Mouse (Mus musculus) adrenal gland, adult 18-20 months (tissue): ENCODE results near the gene Gnaz. TPM values are rescaled to one million over a fixed set of nuclear protein-coding genes. Genes with fewer than 3 reads are reported as not detected.

ENCODE experiments used
- DNase-seq, 2 experiments: peaks; one replicate each; pipeline ENCODE4 v3.0.0; 2021 to 2022; ENCODE audit warnings: low spot score in 2 of 2
- long read RNA-seq, 2 experiments: library from polyadenylated mRNA; stranded (forward); transcript quantifications; one replicate each; pipeline ENCODE4 v2.0.0; 2021
- total RNA-seq, 2 experiments: library from RNA; stranded (reverse); gene quantifications; 1 replicate in 1 of 2; 2 replicates in 1 of 2; pipeline ENCODE4 v1.2.3; 2021

Gnaz gene
- 1 to 10 TPM; 2.9 to 4.4 TPM for total RNA-seq
- long read RNA-seq, experiment 1, partial matches to known transcripts, result 0 of 4 reads
- long read RNA-seq, experiment 1, other reads (novel, unspliced or antisense), result 0 of 4 reads
- long read RNA-seq, experiment 2, transcript Gnaz-201 (4 exons, 3,519 nt), result major isoform, 9 of 19 reads
- long read RNA-seq, experiment 2, partial matches to known transcripts, result 1 of 19 reads
- long read RNA-seq, experiment 2, other reads (novel, unspliced or antisense), result 7 of 19 reads

DNA sequence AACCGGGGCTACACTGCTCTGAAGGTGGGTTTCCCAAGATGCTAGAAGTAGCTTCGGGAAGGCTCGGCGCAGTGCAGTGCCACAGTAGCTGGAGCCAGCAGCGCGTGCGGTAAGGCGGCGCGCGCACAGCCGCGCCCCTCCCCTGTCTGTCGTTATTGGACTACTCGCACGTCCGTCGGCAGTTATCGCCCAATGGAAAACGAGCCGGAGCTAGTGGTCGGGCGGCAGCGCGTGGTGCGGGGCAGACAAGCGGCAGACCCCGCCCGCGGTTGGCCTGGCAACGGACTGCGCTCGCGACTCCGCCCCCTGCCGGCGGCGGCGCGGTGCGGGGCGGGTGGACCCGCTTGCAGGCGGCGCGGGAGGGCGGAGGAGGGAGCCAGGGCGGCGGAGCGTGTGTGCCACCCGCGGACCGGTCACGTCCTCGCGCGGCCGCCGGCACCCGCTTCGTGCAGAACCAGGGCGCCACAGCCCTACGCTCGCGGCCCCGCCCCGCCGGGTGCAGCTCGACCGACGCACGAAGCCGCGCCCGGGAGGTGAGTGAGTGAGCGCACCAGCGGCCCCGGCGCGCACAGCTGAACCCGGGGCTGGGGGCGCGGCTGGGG, at the start of gene Gnaz:
TSS of gene Gnaz (plus strand) at position 328 of the 602 bp plus-strand sequence.
- DNase-seq, result peak; percentile 95

GRCm38 (mm10) chr10:74919277-74919676, 47.7 kb upstream of the Gnaz start:
- DNase-seq, result no peak

DNA sequence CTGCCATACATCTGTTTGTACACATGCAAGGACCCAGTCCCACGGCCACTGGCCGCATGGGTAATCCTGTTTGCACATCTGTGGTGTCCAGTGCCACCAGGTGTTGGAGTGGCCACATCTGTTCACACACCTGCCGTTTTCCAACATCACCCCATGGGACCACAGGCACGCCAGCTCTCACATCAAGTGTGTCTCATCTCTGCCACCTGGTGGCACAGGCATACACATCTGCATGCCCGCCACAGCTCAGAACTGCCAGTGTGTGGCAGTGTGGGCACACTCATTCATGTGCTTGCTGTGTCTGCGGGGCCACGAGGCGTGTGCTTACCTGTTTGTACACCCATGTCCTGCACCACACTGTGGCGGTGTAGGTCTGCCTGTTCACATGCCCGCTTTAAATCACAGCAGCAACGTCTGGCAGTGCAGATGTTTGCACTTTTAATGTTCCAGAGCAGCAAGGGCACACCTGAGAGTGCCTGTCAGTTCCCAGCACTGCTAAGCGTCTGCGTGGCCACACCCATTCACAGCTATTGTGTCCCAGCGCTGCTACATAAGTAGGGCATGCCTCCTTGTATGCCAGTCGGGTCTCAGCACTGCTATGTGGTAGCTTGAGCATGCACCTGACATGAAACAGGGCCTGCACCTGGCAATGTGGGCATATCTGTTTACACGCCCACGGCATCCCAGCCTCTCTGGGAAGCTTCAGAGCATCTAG, 46.0 kb upstream of the Gnaz start:
- peak in 1 of 2 experiments; percentile 27 for DNase-seq

GRCm38 (mm10) chr10:74921614-74922013, 45.4 kb upstream of the Gnaz start:
- peak in 1 of 2 experiments; percentile 55 for DNase-seq

- peak in 1 of 2 experiments; percentile 46 for DNase-seq
Measured at GRCm38 (mm10) chr10:74922763-74923162, 44.2 kb upstream of the Gnaz start.

- DNase-seq, result no peak
Measured at GRCm38 (mm10) chr10:74924274-74924673, 42.7 kb upstream of the Gnaz start.

GRCm38 (mm10) chr10:74925324-74925723, 41.7 kb upstream of the Gnaz start:
- DNase-seq, result peak in 1 of 2 experiments; percentile 52

GRCm38 (mm10) chr10:74928276-74928675, 38.7 kb upstream of the Gnaz start:
- no peak for DNase-seq

DNA sequence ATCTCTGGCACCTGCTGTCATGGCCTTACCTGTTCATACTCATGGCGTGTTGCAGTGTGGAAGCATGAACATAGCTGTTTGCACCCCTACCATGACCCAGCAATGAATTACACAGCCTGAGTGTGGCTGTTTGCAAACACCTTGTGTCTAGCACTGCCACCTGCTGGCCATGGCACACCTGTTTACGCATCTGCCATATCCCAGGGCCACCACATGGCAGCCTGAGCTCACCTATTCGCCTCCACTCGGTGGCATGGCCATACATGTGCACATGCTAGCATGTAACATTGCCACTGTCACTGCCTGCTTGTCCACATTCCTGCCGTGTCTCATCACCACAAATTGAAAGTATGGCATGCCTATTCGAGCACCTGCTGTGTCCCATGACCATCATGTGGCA, 37.4 kb upstream of the Gnaz start:
- no peak for DNase-seq

DNA sequence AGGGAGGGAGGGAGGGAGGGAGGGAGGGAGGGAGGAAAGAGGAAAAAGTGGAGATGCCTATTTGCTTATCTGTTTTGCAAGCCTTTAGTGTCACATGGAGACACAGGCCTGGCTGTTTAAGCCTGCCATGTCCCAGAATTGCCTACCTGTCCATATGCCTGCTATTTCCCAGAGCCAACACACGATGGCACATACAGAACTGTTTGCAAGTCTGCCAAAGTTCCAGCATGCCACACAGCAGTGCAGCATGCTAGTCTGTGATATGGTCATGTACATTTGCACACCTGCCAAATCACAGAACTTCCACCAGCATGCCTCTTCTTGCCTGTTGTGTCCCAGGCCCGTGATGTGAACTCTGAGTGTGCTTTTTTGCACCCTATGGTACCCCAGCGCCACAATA, 36.4 kb upstream of the Gnaz start:
- DNase-seq, result no peak

GRCm38 (mm10) chr10:74931631-74932030, 35.3 kb upstream of the Gnaz start:
- no peak for DNase-seq

GRCm38 (mm10) chr10:74932487-74932886, 34.5 kb upstream of the Gnaz start:
- DNase-seq, result no peak

- no peak for DNase-seq
Measured at GRCm38 (mm10) chr10:74933548-74934190, 33.3 kb upstream of the Gnaz start.

DNA sequence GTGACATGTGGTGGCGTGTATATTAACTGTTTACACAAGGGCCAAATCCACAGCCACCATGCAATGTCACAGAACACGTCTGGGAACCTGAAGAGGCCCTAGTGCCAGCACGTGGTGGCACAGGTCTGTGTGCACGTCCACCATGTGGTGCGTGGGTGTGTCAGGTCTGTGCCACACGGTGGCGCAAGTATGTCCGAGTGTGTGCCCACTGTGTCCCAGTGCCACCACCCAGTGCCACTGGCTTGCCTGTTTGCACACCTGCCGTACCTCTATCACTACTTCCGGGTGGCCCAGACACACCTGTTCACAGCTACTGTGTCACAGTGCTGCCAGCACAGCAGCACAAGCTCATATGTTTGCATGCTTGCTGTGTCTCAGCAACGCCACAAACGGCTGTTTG, 32.5 kb upstream of the Gnaz start:
- DNase-seq, result no peak

GRCm38 (mm10) chr10:74935016-74935415, 32.0 kb upstream of the Gnaz start:
- DNase-seq, result no peak

DNA sequence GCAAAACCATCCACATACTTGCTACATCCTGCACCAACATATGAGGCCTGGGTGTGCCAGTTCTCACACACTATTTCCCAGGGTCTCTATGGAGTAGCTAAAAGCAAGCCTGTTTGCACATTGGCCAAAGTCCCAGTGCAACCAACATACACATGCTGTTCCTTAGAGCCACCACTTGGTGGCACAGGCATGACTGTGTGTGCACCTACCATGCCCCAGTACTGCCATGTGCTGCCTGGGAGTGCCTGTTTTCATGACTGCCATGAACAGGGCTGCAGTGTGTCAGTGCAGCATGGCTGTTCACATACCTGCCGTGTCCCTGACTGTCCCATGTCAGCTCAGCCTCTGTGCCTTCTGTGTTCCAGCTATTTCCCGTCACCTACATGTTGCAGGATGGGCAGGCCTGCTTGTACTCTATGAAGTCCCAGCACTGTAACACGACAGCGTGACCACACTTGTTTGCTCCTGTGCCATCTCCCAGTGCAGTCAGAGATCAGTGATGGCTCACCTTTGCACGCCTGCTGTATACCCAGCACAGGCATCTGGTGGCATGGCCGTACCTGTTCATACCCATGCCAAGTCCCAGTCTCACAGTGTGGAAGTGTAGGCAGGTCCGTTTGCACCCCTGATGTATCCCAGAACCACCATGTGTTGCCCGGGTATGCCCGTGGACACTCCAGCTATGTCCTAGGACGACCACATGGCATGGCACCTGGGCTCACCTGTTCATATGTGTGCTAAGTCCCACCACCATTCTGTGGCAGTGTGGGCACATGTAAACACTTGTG, 29.8 kb upstream of the Gnaz start:
- DNase-seq, result no peak

GRCm38 (mm10) chr10:74938410-74938809, 28.6 kb upstream of the Gnaz start:
- peak in 1 of 2 experiments; percentile 12 for DNase-seq

- DNase-seq, result no peak
Measured at GRCm38 (mm10) chr10:74939300-74939699, 27.7 kb upstream of the Gnaz start.

GRCm38 (mm10) chr10:74940795-74941194, 26.2 kb upstream of the Gnaz start:
- DNase-seq, result no peak

DNA sequence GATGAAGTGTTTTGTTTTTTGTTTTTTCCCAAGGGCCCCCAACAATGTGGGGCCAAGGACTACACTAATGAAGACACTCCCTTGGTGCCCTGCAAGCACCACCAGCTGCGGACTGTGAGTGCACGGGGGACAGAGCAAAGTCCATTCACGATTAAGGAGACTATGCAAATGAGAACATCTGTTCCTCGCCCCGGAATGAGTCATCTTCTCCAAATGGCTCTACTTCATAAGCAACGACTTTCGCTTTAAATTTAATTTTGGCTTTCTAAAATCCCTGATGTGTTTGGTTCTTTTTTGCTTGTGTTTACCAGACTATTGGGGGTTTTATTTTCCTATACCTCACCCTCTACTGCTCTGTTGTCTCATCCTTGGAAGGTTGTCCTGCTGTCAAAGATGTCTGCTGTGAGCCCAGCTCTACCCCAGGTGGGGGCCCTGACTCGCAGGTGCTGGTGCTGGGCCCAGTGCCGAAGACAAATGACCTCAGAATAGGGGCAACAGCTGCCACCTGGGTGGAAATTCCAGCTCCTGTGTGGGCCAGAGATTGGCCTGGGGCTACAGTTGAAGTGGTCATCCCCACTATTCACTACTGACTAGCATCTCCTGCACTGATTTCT, 14.0 kb upstream of the Gnaz start:
- DNase-seq, result no peak

DNA sequence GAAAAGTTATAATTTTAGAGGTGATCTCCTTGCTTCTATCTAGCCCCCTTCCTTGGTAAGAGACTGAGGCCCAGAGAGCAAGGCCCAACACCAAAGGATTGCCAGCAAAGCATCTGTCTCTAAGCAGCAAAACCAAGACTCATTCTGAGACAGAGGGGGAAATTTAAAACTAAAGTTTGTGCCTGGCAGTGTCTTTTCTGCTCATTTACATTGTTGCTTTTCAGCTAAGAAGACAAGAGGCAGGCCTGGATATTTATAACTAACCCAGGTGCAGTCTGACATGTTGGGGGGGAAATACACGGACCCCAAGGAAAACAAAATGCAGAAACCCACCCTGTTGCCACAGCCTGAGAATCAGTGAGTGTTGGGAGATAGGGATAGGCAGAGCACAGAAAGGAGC, 2.6 kb upstream of the Gnaz start:
- DNase-seq, result no peak
